Mouse (Mus musculus) B cell, adult 67 days (primary cell): ENCODE data around the gene Hist1h2ad. TPM values are rescaled to one million over a fixed set of nuclear protein-coding genes. Genes with fewer than 3 reads are reported as not detected.

Source experiments
- total RNA-seq, 2 experiments: library from RNA; stranded (reverse); gene quantifications; 4 replicates each; pipeline ENCODE4 v1.2.4; 2023

Hist1h2ad gene
- total RNA-seq, result 10 to 100 TPM; 42.6 to 61.1 TPM

DNA sequence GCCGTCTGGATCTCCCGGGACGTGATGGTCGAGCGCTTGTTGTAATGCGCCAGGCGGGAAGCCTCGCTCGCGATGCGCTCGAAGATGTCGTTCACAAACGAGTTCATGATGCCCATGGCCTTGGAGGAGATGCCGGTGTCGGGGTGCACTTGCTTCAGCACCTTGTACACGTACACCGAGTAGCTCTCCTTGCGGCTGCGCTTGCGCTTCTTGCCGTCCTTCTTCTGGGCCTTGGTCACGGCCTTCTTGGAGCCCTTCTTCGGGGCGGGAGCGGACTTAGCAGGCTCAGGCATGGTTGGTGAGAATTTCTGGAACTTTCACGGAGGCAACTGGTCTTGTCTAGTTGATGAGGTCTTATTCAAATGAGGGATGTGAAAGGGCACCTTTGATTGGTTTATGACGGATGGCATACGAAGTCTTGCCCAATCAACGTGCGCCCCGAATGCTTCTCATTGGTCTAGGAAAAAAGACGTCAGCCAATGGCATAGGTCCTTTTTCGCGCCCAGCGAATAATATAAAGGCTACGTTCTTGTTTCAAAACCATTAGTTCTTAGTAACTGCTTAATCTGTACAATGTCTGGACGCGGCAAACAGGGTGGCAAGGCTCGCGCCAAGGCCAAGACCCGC, at the start of gene Hist1h2ad, which contains the start of gene Hist1h2bf:
Gene Hist1h2ad, plus strand, starts transcription at position 484 of the 627 bp plus-strand sequence.
Gene Hist1h2bf, minus strand, starts transcription at position 299 of the 627 bp plus-strand sequence.

DNA sequence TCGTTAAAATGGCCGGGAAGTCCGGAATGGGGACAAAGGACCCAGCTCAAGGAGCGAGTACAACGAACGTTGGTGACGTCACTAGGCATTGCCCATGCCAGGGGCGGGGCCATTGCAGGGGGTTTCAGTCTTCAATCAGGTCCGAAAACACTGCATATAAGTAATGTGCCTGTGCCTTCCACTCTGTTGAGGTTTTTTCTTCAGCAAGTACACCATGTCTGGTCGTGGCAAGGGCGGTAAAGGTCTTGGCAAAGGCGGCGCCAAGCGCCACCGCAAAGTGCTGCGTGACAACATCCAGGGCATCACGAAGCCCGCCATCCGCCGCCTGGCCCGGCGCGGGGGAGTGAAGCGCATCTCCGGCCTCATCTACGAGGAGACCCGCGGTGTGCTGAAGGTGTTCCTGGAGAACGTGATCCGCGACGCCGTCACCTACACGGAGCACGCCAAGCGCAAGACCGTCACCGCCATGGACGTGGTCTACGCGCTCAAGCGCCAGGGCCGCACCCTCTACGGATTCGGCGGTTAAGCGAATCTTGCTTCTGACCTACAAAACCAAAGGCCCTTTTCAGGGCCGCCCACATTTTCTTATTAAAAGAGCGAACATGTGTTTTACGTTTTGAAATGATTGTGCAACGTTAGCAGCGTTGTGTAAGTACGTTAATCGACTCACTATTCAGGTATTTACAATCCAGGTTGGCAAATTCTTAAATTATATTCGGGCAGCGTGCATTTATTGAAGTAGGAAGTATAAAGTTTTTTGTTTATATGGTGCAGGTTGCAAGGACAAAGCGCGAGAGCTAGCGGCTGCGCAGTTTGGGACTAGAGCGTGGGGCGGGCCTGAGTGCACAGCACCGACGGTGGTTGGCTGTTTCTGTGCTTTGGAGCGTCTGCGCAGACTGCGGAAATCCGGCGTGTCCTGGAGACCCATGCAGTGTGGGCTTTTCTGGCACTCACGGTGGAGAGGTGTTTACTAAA, 43.0 kb upstream of the Hist1h2ad start, which contains the start of gene Hist1h4h:
Gene Hist1h4h, plus strand, starts transcription at position 150 of the 975 bp plus-strand sequence.

DNA sequence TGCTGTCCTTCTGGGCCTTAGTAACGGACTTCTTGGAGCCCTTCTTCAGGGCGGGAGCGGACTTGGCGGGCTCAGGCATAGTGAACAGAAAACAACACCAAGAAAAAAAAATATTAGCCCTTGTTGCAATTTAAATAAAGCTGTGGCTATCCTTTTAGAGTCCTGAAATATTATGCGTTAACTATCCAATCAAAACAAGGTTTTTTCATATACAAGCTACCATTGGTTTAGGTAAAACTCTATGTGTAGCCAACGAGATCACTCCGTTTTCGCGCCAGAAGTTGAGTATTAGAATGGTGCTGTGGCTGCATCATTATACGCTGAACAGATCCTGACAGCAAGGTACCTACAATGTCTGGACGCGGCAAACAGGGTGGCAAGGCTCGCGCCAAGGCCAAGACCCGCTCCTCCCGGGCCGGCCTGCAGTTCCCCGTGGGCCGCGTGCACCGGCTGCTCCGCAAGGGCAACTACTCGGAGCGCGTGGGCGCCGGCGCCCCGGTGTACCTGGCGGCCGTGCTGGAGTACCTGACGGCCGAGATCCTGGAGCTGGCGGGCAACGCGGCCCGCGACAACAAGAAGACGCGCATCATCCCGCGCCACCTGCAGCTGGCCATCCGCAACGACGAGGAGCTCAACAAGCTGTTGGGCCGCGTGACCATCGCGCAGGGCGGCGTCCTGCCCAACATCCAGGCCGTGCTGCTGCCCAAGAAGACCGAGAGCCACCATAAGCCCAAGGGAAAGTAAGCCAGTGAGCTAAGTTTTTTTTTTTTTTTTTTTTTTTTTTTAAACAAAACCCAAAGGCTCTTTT, 40.4 kb upstream of the Hist1h2ad start, which contains the start of gene Hist1h2af:
Gene Hist1h2af, plus strand, starts transcription at position 347 of the 808 bp plus-strand sequence.

DNA sequence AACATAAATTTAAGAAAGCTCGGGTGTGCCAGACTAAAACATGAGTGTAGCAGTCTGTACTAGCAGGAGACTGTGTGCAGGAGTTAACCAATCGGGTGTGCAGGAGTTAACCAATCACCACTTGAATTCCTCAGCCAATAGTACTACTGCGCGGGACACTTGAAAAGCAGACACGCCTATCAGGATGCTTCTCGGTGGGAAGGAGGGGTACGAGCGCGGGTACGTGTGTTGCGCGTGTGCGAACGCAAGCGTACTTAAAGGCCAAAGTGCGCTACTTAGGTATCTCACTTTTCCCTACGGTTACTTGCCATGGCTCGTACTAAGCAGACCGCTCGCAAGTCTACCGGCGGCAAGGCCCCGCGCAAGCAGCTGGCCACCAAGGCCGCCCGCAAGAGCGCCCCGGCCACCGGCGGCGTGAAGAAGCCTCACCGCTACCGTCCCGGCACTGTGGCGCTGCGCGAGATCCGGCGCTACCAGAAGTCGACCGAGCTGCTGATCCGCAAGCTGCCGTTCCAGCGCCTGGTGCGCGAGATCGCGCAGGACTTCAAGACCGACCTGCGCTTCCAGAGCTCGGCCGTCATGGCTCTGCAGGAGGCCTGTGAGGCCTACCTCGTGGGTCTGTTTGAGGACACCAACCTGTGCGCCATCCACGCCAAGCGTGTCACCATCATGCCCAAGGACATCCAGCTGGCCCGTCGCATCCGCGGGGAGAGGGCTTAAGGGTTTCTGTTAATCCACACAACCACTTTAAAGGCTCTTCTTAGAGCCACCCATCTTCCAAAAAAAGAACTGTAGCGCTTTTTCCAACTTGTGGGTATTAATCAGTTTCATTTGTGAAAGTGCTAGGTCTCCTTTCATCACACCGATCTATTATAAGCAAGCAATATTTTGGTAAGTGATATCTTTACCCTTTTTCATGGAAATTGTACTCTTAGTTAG, 38.8 kb upstream of the Hist1h2ad start, which contains the start of gene Hist1h3g:
Gene Hist1h3g, plus strand, starts transcription at position 286 of the 939 bp plus-strand sequence.

DNA sequence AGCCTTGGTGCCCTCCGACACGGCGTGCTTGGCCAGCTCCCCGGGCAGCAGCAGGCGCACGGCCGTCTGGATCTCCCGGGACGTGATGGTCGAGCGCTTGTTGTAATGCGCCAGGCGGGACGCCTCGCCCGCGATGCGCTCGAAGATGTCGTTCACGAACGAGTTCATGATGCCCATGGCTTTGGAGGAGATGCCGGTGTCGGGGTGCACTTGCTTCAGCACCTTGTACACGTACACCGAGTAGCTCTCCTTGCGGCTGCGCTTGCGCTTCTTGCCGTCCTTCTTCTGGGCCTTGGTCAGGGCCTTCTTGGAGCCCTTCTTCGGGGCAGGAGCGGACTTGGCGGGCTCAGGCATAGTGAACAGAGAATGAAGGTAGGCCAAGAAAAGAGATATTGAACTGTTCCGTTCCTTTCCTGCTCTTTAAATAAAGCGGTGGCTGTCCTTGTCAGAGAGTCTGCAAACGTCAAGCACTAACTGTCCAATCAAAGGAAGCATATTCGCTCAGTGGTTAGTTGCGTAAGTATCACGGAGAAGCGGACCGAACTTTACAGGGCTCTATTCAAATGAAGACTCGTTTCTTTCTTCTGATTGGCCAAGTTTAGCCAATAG, 31.1 kb upstream of the Hist1h2ad start, which contains the start of gene Hist1h2bh:
Gene Hist1h2bh, minus strand, starts transcription at position 394 of the 609 bp plus-strand sequence.

DNA sequence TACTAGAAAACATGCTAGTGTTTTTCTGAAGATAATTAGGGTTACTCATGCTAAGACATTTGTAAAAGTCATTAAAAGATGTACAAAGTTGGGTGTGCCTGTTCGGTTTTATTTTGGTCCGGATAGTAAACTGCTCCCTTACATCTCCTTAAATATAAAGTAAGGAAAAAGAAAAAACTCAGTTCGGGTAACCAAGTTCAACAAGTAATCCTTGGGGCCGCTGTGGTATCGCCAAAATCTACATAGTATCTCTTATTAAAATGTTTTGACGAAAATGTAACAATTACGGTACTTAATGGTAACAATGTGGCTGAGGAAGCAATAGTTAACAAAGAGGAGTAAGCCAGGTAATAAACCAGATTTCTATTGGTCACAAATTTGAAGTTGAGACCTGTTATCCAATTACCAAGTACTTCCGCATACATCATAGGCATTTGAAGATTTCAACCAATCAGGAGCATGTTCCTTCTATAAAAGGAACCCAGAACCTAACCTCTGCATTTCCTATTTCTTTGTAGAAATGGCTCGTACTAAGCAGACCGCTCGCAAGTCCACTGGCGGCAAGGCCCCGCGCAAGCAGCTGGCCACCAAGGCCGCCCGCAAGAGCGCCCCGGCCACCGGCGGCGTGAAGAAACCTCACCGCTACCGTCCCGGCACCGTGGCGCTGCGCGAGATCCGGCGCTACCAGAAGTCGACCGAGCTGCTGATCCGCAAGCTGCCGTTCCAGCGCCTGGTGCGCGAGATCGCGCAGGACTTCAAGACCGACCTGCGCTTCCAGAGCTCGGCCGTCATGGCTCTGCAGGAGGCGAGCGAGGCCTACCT, 30.0 kb upstream of the Hist1h2ad start, which contains the start of gene Hist1h3f:
Gene Hist1h3f, plus strand, starts transcription at position 88 of the 822 bp plus-strand sequence.

DNA sequence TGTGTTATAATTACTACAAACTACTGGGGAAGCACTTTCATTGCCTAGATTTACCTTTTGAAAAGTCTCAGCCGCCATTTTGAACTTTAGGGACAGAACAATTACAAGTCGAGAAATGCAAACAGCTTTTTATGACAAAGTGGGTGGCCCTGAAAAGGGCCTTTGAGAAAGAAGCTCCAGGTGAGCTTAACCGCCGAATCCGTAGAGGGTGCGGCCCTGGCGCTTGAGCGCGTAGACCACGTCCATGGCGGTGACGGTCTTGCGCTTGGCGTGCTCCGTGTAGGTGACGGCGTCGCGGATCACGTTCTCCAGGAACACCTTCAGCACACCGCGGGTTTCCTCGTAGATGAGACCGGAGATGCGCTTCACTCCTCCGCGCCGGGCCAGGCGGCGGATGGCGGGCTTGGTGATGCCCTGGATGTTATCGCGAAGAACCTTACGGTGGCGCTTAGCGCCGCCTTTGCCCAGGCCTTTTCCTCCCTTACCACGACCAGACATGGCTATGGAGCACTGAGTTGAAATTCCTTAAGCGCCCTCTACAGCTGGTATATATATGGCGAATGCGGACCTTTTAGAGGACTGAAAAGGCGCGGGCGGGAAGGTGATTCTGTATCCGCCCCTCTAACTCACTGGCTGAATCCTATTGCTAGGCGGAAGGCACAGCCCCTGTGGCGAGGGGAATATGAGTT, 22.9 kb upstream of the Hist1h2ad start, which contains the start of gene Hist1h4f:
Gene Hist1h4f, minus strand, starts transcription at position 503 of the 689 bp plus-strand sequence.

DNA sequence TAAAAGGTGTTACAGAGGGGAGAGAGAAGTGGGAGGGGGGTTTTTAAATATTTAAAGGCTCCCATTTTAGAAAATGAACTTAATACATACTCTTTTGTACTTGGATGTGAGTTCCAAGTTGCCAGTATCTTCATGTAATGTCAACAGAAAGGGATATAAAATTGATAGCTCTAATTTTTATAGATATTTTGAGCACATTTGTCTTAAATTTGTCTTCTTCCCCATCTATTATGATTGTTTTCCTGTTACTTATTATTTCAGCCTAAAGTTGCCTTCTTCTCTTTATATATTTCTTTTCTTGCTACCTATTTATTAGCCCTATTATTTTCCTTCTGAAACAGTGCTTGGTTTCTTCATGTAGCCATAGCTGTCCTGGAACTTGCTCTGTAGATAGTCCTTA, 21.2 kb upstream of the Hist1h2ad start, which contains the start of gene Hist1h1d:
Gene Hist1h1d, plus strand, starts transcription at position 301 of the 400 bp plus-strand sequence.

DNA sequence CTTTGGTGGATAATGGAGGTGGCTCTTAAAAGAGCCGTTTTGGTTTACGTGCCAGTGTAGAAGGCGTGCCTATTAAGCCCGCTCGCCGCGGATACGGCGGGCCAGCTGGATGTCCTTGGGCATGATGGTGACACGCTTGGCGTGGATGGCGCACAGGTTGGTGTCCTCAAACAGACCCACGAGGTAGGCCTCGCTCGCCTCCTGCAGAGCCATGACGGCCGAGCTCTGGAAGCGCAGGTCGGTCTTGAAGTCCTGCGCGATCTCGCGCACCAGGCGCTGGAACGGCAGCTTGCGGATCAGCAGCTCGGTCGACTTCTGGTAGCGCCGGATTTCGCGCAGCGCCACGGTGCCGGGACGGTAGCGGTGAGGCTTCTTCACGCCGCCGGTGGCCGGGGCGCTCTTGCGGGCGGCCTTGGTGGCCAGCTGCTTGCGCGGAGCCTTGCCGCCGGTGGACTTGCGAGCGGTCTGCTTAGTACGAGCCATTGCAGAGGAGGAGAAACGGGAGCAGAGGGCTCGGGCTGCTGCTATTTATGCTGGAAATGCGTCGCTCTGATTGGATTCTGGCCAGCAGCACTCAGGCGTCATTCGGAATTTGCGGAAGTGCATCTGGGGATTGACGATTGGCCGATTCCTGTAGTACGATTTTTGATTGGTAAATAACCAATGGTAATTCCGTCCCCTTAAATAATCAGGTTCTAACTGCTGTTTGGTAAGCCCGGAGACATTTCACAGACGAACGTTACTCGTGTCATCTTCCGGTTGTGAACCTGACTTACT, 12.1 kb upstream of the Hist1h2ad start, which contains the start of gene Hist1h3e:
Gene Hist1h3e, minus strand, starts transcription at position 487 of the 777 bp plus-strand sequence.

DNA sequence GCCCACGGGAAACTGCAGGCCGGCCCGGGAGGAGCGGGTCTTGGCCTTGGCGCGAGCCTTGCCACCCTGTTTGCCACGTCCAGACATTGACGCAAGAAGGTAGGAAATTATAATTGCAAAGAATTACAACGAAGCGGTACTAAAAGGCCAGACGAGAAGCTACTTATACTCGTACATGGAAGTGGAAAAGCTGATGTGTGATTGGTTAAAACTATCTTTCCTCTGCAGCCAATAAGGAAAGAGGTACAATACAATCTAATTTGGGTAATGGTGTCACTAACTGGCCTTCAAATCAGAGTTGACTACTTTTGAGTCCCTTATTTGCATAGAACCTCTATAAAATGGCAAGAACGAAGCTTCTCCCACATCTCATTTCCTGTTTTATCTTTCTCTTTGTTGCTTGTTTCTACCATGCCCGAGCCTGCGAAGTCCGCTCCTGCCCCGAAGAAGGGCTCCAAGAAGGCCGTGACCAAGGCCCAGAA, 3.1 kb upstream of the Hist1h2ad start, which contains the start of the genes Hist1h2ae and Hist1h2bg:
Gene Hist1h2ae, minus strand, starts transcription at position 199 of the 482 bp plus-strand sequence.
Gene Hist1h2bg, plus strand, starts transcription at position 375 of the 482 bp plus-strand sequence.

DNA sequence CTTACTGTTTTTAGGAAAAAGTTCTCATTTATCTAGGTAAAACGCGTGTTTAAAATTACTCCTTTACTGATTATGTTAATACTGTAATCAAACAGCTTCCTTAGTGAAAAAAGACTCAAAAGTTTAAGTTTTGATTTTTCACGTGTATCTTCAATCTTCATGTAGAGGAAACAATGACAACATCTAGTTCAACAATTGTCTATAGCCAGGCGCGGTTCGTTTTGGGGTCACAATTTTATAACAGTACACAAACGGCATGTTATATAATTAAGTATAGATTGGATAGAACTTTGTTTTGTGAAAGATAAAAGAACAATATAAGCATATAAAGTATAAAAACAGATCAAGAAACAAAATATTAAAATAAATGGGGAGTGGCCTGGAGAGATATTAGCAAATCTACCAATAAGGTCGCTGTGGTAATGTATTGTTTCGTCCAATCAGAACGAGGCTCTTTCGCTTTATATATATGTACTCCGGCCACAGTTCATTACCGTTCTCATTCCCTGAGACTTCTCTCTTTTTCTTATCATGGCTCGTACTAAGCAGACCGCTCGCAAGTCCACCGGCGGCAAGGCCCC, 1.2 kb downstream of the Hist1h2ad start, which contains the start of gene Hist1h3d:
Gene Hist1h3d, plus strand, starts transcription at position 493 of the 581 bp plus-strand sequence.

DNA sequence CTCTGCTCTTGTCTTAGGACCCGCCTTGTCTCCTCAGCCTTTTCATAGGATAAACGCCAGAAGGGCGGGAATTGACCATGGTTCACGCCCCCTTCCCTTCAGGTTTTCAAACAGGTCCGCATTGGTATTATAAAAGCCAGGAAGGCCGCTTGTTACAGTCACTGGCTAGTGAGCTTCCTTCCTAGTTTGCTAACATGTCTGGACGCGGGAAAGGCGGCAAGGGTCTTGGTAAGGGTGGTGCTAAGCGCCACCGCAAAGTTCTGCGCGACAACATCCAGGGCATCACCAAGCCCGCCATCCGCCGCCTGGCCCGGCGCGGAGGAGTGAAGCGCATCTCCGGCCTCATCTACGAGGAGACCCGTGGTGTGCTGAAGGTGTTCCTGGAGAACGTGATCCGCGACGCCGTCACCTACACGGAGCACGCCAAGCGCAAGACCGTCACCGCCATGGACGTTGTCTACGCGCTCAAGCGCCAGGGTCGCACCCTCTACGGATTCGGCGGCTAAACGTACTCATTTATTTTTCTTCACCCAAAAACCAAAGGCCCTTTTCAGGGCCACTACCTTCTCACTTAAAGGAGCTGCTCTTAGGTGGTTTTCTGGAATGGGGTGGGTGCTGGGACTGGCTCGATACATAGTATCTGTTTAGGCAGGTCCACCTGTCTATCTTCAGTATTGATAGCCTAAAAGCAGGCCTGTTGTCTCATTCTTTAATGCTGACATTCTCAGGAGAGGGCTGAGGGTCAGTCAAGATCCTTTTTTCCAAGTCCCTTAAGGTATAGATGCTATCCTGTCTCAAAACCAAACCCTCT, 7.4 kb downstream of the Hist1h2ad start, which contains the start of gene Hist1h4d:
Gene Hist1h4d, plus strand, starts transcription at position 191 of the 811 bp plus-strand sequence.

DNA sequence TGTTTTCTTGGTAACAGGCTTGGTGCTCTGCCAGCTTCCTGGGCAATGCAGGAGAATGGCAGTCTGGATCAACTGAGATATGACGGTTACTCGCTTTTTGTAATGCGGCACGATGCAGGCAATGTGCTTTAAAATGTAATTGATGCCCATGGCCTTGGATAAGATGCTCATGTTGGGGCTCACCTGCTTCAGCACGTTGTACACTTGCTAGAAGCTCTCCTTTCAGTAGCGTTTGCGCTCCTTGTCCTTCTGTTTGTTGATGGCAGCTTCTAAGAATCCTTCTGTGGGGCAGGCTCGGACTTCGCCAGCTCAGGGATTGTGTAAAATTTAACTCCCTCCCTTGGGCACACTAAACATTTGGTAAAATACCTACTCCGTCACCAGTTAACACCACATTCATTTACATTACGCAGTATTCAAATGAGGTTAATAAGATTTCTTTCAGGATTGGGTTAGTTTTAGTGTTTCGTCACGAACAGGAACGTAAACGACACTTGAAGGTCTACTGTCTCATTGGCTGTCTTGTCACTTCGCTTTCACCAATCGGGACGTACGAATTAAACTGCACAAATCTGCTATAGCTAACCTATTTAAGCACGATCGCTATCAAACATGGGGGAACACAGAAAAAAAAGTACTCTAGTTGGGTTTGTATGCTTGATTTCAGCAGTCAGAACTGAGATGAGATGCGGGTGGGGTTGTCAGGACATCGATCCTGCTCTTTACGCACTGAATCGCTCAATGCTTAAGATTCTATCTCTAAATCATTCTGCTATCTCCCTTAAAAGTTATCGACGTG, 46.8 kb downstream of the Hist1h2ad start, which contains the start of gene Hist1h2be:
Gene Hist1h2be, minus strand, starts transcription at position 392 of the 799 bp plus-strand sequence.

DNA sequence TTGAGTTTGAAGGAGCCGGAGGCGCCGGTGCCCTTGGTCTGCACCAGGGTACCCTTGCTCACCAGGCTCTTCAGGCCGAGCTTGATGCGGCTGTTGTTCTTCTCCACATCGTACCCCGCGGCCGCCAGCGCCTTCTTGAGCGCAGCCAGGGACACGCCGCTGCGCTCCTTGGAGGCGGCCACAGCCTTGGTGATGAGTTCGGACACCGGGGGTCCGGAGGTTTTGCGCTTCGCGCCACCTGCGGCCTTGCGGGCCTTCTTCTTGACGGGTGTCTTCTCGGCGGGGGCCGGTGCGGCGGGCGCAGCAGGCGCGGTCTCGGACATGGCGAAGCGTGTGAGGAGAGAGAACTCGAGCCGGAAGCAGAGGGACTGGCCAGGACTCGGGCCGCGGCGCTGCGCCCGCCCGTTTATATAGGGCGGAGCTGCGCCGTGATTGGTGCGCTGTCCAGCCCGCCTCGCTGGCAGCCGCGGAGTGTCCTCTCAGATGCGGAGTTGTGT, 48.0 kb downstream of the Hist1h2ad start, which contains the start of gene Hist1h1e:
Gene Hist1h1e, minus strand, starts transcription at position 384 of the 497 bp plus-strand sequence.

